Mouse (Mus musculus): Measurements from ENCODE around the gene Card11. TPM values are rescaled to one million over a fixed set of nuclear protein-coding genes. Genes with fewer than 3 reads are reported as not detected.
A peak's percentile ranks its signal among the peaks of the same experiment; 100 is the strongest.

Gene Card11
- polyA plus RNA-seq, 1 experiment from 2014 or later, result not detected

- no peaks in the 10 kb centered on the region for H3K4me1 ChIP-seq (ENCODE audit: control insufficient read depth, insufficient read depth, low read length)
- no peaks in the 10 kb centered on the region for H3K36me3 ChIP-seq (ENCODE audit: control insufficient read depth, insufficient read depth, low read length)
- H3K4me3 ChIP-seq (ENCODE audit: low read depth, low read length), result no peak overlapping the region
- no peak overlapping the region for H3K27ac ChIP-seq (ENCODE audit: low read depth, low read length)
- DNase-seq (ENCODE audit: low spot score, missing footprints) (no peak), ATAC-seq (ENCODE audit: low FRiP score) (no peak)
- H3K27me3 ChIP-seq (ENCODE audit: control insufficient read depth, insufficient read depth, low read length), result no peaks in the 10 kb centered on the region
- 59% methylated on average over 11 of the region's 11 CpGs for WGBS
- no peaks in the 10 kb centered on the region for H3K9me3 ChIP-seq (ENCODE audit: control insufficient read depth, low read length)
- H3K4me2 ChIP-seq, result no peak overlapping the region
- H3K9ac ChIP-seq (ENCODE audit: low read length), result 0 out of 2 replicates have a peak overlapping the region, but pooled peaks have one; percentile 24
Observed at GRCm38 (mm10) chr5:140855909-140856530, 144.4 kb downstream of the Card11 start.

- DNase-seq (ENCODE audit: low spot score, missing footprints), result no peak
- 66% methylated on average over 4 of the region's 4 CpGs for WGBS
- H3K4me1 ChIP-seq (ENCODE audit: control insufficient read depth, insufficient read depth, low read length), result no peaks in the 10 kb centered on the region
- H3K36me3 ChIP-seq (ENCODE audit: control insufficient read depth, insufficient read depth, low read length), result no peaks in the 10 kb centered on the region
- no peaks in the 10 kb centered on the region for H3K9me3 ChIP-seq (ENCODE audit: control insufficient read depth, low read length)
- no peak overlapping the region for H3K27ac ChIP-seq (ENCODE audit: low read depth, low read length)
- H3K9ac ChIP-seq (ENCODE audit: low read length), result no peak overlapping the region
- no peak overlapping the region for H3K4me3 ChIP-seq (ENCODE audit: low read depth, low read length)
- H3K27me3 ChIP-seq (ENCODE audit: control insufficient read depth, insufficient read depth, low read length), result no peaks in the 10 kb centered on the region
- no peak overlapping the region for H3K4me2 ChIP-seq
- ATAC-seq (ENCODE audit: low FRiP score), result no peak
Observed at GRCm38 (mm10) chr5:140854700-140855099, 145.7 kb downstream of the Card11 start.

- Histone ChIP-seq H3K9ac (ENCODE audit: low read length) (no peak overlapping the region), H3K9me3 (ENCODE audit: control insufficient read depth, low read length) (no peaks in the 10 kb centered on the region), H3K27ac (ENCODE audit: low read depth, low read length) (no peak overlapping the region), H3K4me3 (ENCODE audit: low read depth, low read length) (no peak overlapping the region), H3K4me1 (ENCODE audit: control insufficient read depth, insufficient read depth, low read length) (no peaks in the 10 kb centered on the region), H3K4me2 (no peak overlapping the region), H3K36me3 (ENCODE audit: control insufficient read depth, insufficient read depth, low read length) (no peaks in the 10 kb centered on the region), H3K27me3 (ENCODE audit: control insufficient read depth, insufficient read depth, low read length) (no peaks in the 10 kb centered on the region)
- ATAC-seq (ENCODE audit: low FRiP score) (no peak), DNase-seq (ENCODE audit: low spot score, missing footprints) (no peak)
- 82% methylated on average over 5 of the region's 5 CpGs for WGBS
Observed at GRCm38 (mm10) chr5:140853723-140854122, 146.7 kb downstream of the Card11 start.

- no peaks in the 10 kb centered on the region for H3K27me3 ChIP-seq (ENCODE audit: control insufficient read depth, insufficient read depth, low read length)
- ATAC-seq (ENCODE audit: low FRiP score) (no peak), DNase-seq (ENCODE audit: low spot score, missing footprints) (no peak)
- H3K4me3 ChIP-seq (ENCODE audit: low read depth, low read length), result no peak overlapping the region
- no peaks in the 10 kb centered on the region for H3K4me1 ChIP-seq (ENCODE audit: control insufficient read depth, insufficient read depth, low read length)
- WGBS, result 88% methylated on average over 12 of the region's 12 CpGs
- H3K36me3 ChIP-seq (ENCODE audit: control insufficient read depth, insufficient read depth, low read length), result no peaks in the 10 kb centered on the region
- no peak overlapping the region for H3K27ac ChIP-seq (ENCODE audit: low read depth, low read length)
- no peak overlapping the region for H3K9ac ChIP-seq (ENCODE audit: low read length)
- H3K4me2 ChIP-seq, result no peak overlapping the region
- no peaks in the 10 kb centered on the region for H3K9me3 ChIP-seq (ENCODE audit: control insufficient read depth, low read length)
Observed at GRCm38 (mm10) chr5:140852435-140852996, 147.9 kb downstream of the Card11 start.

GRCm38 (mm10) chr5:140847300-140847729 lies 153.1 kb downstream of the Card11 start:
- no peaks in the 10 kb centered on the region for H3K4me1 ChIP-seq (ENCODE audit: control insufficient read depth, insufficient read depth, low read length)
- H3K4me3 ChIP-seq (ENCODE audit: low read depth, low read length), result no peak overlapping the region
- no peak overlapping the region for H3K9ac ChIP-seq (ENCODE audit: low read length)
- H3K36me3 ChIP-seq (ENCODE audit: control insufficient read depth, insufficient read depth, low read length), result no peaks in the 10 kb centered on the region
- no peak overlapping the region for H3K4me2 ChIP-seq
- peak; percentile 50; the same call in 1 of the 2 replicates for ATAC-seq (ENCODE audit: low FRiP score)
- H3K27ac ChIP-seq (ENCODE audit: low read depth, low read length), result no peak overlapping the region
- DNase-seq (ENCODE audit: low spot score, missing footprints), result peak; percentile 96
- no peaks in the 10 kb centered on the region for H3K27me3 ChIP-seq (ENCODE audit: control insufficient read depth, insufficient read depth, low read length)
- 15% methylated on average over 5 of the region's 5 CpGs for WGBS
- no peaks in the 10 kb centered on the region for H3K9me3 ChIP-seq (ENCODE audit: control insufficient read depth, low read length)

- Histone ChIP-seq H3K36me3 (ENCODE audit: control insufficient read depth, insufficient read depth, low read length) (no peaks in the 10 kb centered on the region), H3K27ac (ENCODE audit: low read depth, low read length) (no peak overlapping the region), H3K9me3 (ENCODE audit: control insufficient read depth, low read length) (no peaks in the 10 kb centered on the region), H3K4me2 (no peak overlapping the region), H3K27me3 (ENCODE audit: control insufficient read depth, insufficient read depth, low read length) (no peaks in the 10 kb centered on the region), H3K4me1 (ENCODE audit: control insufficient read depth, insufficient read depth, low read length) (no peaks in the 10 kb centered on the region), H3K4me3 (ENCODE audit: low read depth, low read length) (no peak overlapping the region), H3K9ac (ENCODE audit: low read length) (no peak overlapping the region)
- ATAC-seq (ENCODE audit: low FRiP score) (no peak), DNase-seq (ENCODE audit: low spot score, missing footprints) (no peak)
- WGBS, result 77% methylated on average over 4 of the region's 4 CpGs
Observed at GRCm38 (mm10) chr5:140841942-140842341, 158.4 kb downstream of the Card11 start.

GRCm38 (mm10) chr5:140831064-140831431 lies 169.3 kb downstream of the Card11 start:
- H3K36me3 ChIP-seq (ENCODE audit: control insufficient read depth, insufficient read depth, low read length), result no peaks in the 10 kb centered on the region
- H3K9me3 ChIP-seq (ENCODE audit: control insufficient read depth, low read length), result no peaks in the 10 kb centered on the region
- H3K27me3 ChIP-seq (ENCODE audit: control insufficient read depth, insufficient read depth, low read length), result no peaks in the 10 kb centered on the region
- peak overlapping the region; percentile 49 for H3K4me2 ChIP-seq
- H3K27ac ChIP-seq (ENCODE audit: low read depth, low read length), result no peak overlapping the region
- H3K4me3 ChIP-seq (ENCODE audit: low read depth, low read length), result peak overlapping the region; percentile 14; the same call in 1 of the 2 replicates
- ATAC-seq (ENCODE audit: low FRiP score), result no peak
- H3K9ac ChIP-seq (ENCODE audit: low read length), result no peak overlapping the region
- no peak for DNase-seq (ENCODE audit: low spot score, missing footprints)
- peaks cover 14% of the 10 kb centered on the region for H3K4me1 ChIP-seq (ENCODE audit: control insufficient read depth, insufficient read depth, low read length)
- 82% methylated on average over 8 of the region's 8 CpGs for WGBS

- Histone ChIP-seq H3K27me3 (ENCODE audit: control insufficient read depth, insufficient read depth, low read length) (no peaks in the 10 kb centered on the region), H3K27ac (ENCODE audit: low read depth, low read length) (peak within 1 kb of the TSS; percentile 30; the same call in 1 of the 2 replicates), H3K9me3 (ENCODE audit: control insufficient read depth, low read length) (no peaks in the 10 kb centered on the region), H3K36me3 (ENCODE audit: control insufficient read depth, insufficient read depth, low read length) (no peaks in the 10 kb centered on the region), H3K9ac (ENCODE audit: low read length) (peak within 1 kb of the TSS; percentile 82), H3K4me1 (ENCODE audit: control insufficient read depth, insufficient read depth, low read length) (peaks cover 14% of the 10 kb centered on the region), H3K4me3 (ENCODE audit: low read depth, low read length) (peak within 1 kb of the TSS; percentile 82), H3K4me2 (peak within 1 kb of the TSS; percentile 98)
- DNase-seq (ENCODE audit: low spot score, missing footprints) (peak; percentile 99), ATAC-seq (ENCODE audit: low FRiP score) (peak; percentile 98)
- WGBS, result 0% methylated on average over 27 of the region's 49 CpGs
Observed at GRCm38 (mm10) chr5:140830314-140831063, 169.9 kb downstream of the Card11 start, which contains the start of gene Gna12. Gna12 (minus strand) TSS chr5:140830431.

GRCm38 (mm10) chr5:140829911-140830294 lies 170.5 kb downstream of the Card11 start:
- ATAC-seq (ENCODE audit: low FRiP score) (no peak), DNase-seq (ENCODE audit: low spot score, missing footprints) (no peak)
- no peaks in the 10 kb centered on the region for H3K9me3 ChIP-seq (ENCODE audit: control insufficient read depth, low read length)
- WGBS, result under 1% methylated on average over 58 of the region's 58 CpGs
- peaks cover 14% of the 10 kb centered on the region for H3K4me1 ChIP-seq (ENCODE audit: control insufficient read depth, insufficient read depth, low read length)
- H3K4me3 ChIP-seq (ENCODE audit: low read depth, low read length), result peak overlapping the region; percentile 82
- no peaks in the 10 kb centered on the region for H3K36me3 ChIP-seq (ENCODE audit: control insufficient read depth, insufficient read depth, low read length)
- no peaks in the 10 kb centered on the region for H3K27me3 ChIP-seq (ENCODE audit: control insufficient read depth, insufficient read depth, low read length)
- H3K9ac ChIP-seq (ENCODE audit: low read length), result peak overlapping the region; percentile 82
- peak overlapping the region; percentile 30; the same call in 1 of the 2 replicates for H3K27ac ChIP-seq (ENCODE audit: low read depth, low read length)
- peak overlapping the region; percentile 98 for H3K4me2 ChIP-seq

All from midbrain, embryonic 11.5 days (tissue).